Mouse (Mus musculus): ENCODE results near the gene Ncmap.

GRCm38 (mm10) chr4:135381355-135381754, 16.7 kb downstream of the Ncmap start:
- TF ChIP-seq POLR2A (IDR thresholded peaks at IDR 0.05; ENCODE audit: control insufficient read depth, low read depth, low read length) = no peak
- TF ChIP-seq CTCF (IDR thresholded peaks at IDR 0.05; ENCODE audit: control insufficient read depth, insufficient read depth, insufficient replicate concordance, low read depth, low read length) = no peak
